Mouse (Mus musculus): Measurements from ENCODE around the gene Pex26.

- TF ChIP-seq CTCF (IDR thresholded peaks at IDR 0.05; ENCODE audit: extremely low read depth, insufficient read depth, insufficient read length, insufficient replicate concordance) (no peak), POLR2A (IDR thresholded peaks at IDR 0.05; ENCODE audit: low read depth, low read length) (no peak)
These were observed 10.8 kb downstream of the Pex26 start for GRCm38 (mm10) chr6:121194061-121194955.
